Mouse (Mus musculus): ENCODE measurements around the gene Prima1.

Gene Prima1

GRCm38 (mm10) chr12:103229058-103229457 lies 12.9 kb downstream of the Prima1 start:
- in situ Hi-C loops (cut with MboI; ENCODE audit: unreplicated experiment in 2 of 2) = no loop called here

- in situ Hi-C loops (cut with MboI; ENCODE audit: unreplicated experiment in 2 of 2) = no loop called here
These were observed 15.8 kb downstream of the Prima1 start for GRCm38 (mm10) chr12:103226121-103226520.

DNA sequence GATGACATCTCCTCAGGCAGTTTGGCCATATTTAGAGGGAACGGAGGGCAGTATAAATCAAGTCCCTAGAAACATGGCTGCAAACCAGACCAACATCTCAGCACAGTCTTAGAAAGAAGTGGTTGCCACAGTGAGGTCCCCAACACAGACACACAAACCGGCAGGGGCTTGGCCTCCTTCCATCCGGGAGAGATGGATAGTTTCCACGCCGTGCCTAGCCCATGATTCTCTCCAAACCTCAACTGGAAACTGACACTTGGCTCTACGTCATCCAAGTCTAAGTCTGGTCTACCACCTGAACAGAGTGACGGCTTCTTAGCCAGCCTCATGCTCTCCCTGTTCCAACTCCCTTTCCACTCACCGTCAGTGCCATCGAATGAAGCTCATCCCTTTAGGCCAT lies 18.3 kb downstream of the Prima1 start:
- in situ Hi-C loops (cut with MboI; ENCODE audit: unreplicated experiment in 2 of 2) = no loop called here

GRCm38 (mm10) chr12:103215877-103216610 lies 25.9 kb downstream of the Prima1 start:
- in situ Hi-C loops (cut with MboI; ENCODE audit: unreplicated experiment in 2 of 2) = no loop called here

GRCm38 (mm10) chr12:103214797-103215196 lies 27.2 kb downstream of the Prima1 start:
- in situ Hi-C loops (cut with MboI; ENCODE audit: unreplicated experiment in 2 of 2) = no loop called here

- in situ Hi-C loops (cut with MboI; ENCODE audit: unreplicated experiment in 2 of 2) = no loop called here
These were observed 27.7 kb downstream of the Prima1 start for GRCm38 (mm10) chr12:103214270-103214669.

GRCm38 (mm10) chr12:103213591-103213990 lies 28.4 kb downstream of the Prima1 start:
- in situ Hi-C loops (cut with MboI; ENCODE audit: unreplicated experiment in 2 of 2) = no loop called here

DNA sequence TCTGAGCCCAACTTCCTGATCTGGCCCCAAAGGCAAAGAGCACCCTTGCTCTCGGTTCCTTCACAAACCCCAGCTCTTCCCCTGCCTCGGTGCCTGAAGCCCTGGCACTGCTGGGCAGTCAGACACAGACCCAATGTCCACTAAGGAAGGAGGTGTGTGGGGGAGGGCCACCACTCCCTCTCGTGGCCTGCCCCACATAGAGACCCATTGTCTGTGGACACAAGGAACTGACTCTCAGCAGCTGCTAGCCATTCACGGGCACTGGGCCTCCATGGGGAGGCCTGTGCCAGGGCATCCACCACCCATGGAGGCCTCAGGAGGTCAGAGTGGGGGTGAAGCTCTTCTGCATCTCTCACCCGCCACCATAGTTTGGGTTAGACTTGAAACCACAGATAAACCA lies 30.9 kb downstream of the Prima1 start:
- in situ Hi-C loops (cut with MboI; ENCODE audit: unreplicated experiment in 2 of 2) = no loop called here

GRCm38 (mm10) chr12:103209581-103209980 lies 32.4 kb downstream of the Prima1 start:
- in situ Hi-C loops (cut with MboI; ENCODE audit: unreplicated experiment in 2 of 2) = no loop called here

DNA sequence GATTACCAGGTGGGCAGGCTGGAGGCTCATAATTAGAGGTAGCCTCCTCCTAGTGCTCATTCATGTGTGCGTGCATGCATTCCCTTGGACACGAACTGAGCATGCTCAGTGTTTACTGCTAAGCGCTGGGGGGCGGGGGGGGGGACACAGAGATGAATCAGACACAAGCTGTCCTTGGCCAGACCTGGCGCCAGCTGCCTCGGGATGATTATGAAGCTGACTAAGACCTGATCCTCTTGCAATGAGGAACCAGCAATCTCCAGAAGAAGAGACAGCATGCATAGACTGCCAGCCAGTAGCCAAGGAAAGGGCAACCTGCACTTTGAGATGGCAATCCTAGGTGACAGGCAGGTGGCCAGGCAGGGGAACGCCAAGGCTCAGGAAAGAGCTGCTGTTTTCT lies 36.4 kb downstream of the Prima1 start:
- in situ Hi-C loops (cut with MboI; ENCODE audit: unreplicated experiment in 2 of 2) = no loop called here

DNA sequence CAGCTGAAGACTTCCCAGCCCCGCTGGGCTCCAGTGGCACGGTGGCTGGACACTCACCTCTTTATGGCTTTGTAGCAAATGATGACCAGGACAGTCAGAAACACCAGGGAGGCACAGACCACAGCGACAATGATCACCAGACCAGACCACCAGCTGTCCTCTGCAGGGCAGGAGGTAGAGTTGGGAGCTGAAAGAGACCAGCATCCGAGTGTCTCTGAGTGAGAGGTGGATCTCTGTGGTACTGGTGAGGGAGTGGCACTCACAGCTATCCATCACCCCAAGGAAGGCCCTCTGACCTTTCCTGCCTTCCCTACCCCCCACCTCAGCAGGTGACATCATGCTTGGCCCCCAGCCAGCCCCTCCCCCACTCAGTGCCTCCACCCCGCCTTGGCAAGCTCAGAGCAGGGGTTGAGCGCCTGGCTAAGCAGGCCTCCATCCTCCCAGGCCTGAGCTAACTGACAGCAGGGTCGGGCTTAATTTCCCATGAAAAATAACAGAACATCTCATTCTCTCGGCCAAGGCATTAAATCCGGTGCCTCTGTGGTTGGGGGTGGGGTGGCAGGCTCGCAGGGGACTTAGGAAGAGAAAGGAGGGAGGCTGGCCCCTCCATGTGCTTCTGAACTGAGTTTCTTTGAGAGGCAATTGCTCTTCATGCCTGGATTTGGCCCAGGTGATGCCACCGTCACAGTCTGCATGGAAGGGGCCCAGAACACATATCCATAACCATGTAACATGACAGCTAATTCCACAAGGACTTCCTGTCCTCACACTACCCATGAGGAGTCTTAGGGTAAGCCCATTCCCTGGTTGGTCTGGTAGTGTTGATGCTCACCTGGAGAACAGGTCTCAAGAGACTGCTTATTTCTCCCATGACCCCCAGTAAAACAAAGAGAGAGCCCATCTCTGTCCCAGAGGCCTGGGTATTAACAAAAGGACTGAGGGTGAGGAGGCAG lies 39.1 kb downstream of the Prima1 start:
- in situ Hi-C loops (cut with MboI; ENCODE audit: unreplicated experiment in 2 of 2) = no loop called here

DNA sequence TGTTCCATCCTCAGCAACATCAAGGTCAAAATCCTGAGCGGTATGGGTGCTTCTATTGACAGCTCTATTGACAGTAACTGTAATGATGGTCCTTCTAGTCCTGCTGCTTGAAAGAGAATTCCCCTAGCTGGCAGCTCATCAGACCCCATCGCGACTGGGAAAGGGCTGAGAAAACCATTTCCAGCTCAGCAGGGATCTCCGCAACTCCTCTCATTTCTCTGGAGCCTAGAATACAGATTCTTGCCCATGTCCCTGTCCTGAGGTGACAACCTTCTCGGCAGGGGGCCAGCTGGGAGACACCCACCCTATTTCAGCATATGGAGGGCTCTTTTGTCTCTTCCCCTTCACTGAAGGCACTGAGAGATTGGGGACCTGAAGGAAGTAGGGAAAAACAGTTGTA lies 49.0 kb downstream of the Prima1 start:
- in situ Hi-C loops (cut with MboI; ENCODE audit: unreplicated experiment in 2 of 2) = no loop called here

DNA sequence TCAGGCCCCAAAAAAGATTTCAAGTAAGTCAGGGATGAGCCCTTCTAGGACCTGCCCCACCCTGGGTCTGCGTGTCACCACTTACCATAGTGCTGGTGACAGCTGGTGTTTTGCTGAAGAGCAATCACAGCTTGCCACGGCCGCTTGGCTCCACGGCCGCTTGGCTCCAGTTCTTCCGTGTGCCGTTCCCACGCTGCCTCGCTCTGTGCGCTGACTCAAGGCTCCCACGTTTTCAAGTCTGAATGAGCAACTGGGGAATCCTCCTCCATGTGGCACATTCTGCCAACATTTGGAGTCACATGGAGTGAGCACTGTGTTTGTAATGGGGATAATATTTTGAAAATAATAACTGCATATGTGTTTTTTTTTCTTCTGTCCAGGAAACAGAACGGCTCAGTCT lies 52.2 kb downstream of the Prima1 start:
- in situ Hi-C loops (cut with MboI; ENCODE audit: unreplicated experiment in 2 of 2) = no loop called here

DNA sequence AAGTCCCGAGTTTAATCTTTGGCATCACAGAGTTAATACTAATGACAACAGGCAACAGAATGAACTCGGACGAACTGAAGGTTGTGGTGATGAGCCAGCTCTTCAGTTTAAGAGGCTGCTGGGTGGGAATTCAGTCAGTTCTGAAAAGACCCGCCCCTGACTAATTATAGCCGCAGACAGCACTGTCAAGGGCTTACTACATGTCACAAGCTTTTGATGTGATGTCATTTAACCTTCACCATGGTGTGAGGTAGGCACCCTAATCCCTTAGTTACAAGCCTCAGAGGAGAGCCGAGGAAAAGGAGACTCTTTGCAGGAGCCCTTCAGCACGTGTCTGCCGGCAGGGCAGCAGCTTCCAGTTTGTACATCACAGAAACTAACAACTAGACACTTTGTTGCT lies 53.7 kb downstream of the Prima1 start:
- in situ Hi-C loops (cut with MboI; ENCODE audit: unreplicated experiment in 2 of 2) = no loop called here

DNA sequence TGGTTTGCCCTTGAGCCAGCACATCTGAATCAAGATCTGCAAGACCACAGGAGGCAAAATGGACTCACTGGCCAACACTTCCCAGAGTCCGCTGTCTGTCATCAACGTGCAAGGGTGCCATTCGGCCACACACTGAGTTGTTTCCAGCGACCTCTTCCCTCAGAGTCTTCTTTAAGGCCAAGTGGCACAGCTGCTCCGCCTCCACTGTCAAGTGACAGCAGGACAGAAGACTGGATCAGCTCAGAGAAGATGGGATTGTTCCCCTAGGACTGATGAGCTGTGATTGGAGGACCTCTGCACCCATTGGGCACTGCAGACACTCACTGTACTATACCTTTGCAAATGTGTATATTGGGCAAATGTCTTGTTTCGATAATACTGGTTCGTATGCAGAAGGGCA lies 54.9 kb downstream of the Prima1 start:
- in situ Hi-C loops (cut with MboI; ENCODE audit: unreplicated experiment in 2 of 2) = no loop called here

- in situ Hi-C loops (cut with MboI; ENCODE audit: unreplicated experiment in 2 of 2) = no loop called here
These were observed 58.9 kb downstream of the Prima1 start for GRCm38 (mm10) chr12:103183057-103183456.

DNA sequence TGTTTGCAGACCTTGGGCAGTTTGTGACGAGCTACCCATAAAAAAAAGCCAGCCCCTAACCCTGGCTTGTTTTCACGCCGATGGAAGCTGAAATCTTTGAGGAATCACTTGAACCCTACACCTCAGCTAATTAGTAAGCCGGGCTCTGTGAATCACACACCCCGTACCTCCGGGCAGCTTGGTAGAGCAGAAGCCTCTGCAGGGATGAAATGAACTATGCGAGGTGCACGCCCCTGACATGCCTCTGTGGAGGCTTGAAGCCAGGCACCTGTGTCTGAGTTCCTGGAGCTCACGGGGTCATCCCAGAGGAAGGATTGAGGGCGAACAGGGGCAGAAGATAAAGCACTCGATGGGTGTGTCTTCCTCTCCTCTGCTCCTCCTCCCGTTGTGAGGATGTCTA lies 73.1 kb downstream of the Prima1 start:
- in situ Hi-C loops (cut with MboI; ENCODE audit: unreplicated experiment in 2 of 2) = no loop called here

DNA sequence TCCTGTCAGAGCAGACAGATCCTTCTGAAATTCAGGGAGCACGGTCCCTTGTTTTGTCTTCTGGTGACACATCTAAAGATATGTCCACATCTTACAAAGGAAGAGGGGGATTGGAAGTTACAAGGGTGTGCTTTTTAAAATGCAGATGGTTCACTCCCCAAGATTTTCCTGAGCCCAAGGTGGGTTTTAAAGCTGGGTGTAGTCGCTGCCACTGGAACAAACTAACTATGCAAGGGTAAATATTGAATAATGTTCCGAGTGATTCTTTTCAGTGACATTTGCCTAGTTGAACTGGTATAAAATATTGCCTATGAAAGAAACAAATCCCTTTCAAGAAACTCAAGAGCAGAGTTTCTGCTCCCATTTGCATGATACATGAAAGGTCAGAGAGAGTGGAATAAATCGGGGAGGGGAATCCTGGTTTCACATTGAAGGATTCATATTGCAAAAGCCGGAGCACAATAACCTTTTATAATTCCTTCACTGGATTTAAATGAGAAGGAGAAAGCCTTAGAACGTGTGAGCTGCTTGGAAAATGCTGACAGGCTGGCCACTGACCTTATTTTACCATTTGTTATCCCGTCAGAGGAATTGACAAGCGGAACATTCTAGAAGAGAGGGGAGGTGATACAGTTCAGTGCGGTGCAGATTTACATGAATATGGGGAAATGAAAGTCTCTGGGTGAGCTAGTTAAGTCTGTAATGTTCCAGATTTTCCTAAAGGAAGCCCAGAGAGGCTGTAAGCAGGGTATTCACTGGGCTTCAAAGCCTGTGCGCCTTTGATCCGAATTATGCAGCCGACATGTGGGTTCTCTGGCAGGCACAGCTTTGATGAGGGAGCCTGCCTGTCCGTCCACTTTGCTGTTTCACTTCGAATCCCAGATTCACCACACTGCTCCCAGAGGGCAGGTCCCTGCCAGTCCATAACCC lies 77.6 kb downstream of the Prima1 start:
- in situ Hi-C loops (cut with MboI; ENCODE audit: unreplicated experiment in 2 of 2) = no loop called here

DNA sequence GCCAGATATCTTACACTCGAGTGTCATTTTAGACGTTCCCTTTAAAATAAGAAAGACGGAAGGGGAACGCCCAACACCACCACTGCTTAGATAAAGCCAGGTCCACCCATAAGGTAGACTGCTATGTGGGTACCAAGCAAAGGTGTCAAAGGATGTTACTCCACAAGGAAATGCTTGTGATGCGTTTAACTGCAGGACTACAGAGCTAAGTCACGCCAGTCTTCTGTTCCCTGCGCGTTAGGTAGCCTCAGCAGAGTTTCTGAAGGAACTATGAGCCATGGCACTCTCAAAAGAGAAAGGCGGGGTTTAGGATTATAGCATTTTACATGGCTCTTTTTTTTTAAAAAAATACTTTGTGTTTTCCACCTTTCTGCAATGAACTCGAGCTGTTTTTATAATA lies 78.4 kb downstream of the Prima1 start:
- in situ Hi-C loops (cut with MboI; ENCODE audit: unreplicated experiment in 2 of 2) = no loop called here

GRCm38 (mm10) chr12:103160721-103161120 lies 81.2 kb downstream of the Prima1 start:
- in situ Hi-C loops (cut with MboI; ENCODE audit: unreplicated experiment in 2 of 2) = no loop called here

GRCm38 (mm10) chr12:103159016-103159415 lies 82.9 kb downstream of the Prima1 start:
- in situ Hi-C loops (cut with MboI; ENCODE audit: unreplicated experiment in 2 of 2) = no loop called here
